Mouse (Mus musculus): ENCODE measurements at regions not wholly inside any gene's neighbourhood (a gene's known extent, or its start where the extent isn't known, plus 50 kb on each side); places are given as distances from the start of the nearest gene placed in this dataset.
A peak's percentile ranks its signal among the peaks of the same experiment; 100 is the strongest.

DNA sequence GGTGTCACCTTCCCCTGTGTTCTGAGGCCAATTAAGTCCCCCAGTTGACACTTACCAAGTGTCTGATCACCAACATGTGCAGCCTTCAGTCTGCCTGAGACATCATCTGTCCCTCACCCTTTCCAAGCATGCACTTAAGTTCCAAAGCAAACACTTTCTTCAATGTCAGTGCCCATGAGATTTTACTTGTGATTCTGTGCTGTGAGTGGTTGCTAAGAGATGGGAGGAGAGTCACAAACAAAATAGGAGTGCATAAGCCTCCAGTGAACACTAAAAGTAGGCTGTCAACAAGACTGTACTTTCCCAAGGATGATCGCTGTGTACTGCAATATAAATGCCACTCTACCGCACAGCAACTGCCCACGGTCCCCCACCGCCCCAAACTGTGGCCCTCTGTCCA is 431.0 kb upstream of the Atp11b start:
- H3K9ac ChIP-seq = no peak overlapping the region
- no peak overlapping the region for H3K4me2 ChIP-seq
- WGBS (ENCODE audit: insufficient replicate concordance) = 66% methylated on average over 4 of the region's 4 CpGs
- H3K27me3 ChIP-seq = no peaks in the 10 kb centered on the region
- ATAC-seq (ENCODE audit: insufficient read depth) = no peak
- H3K4me1 ChIP-seq (replicated peaks) = no peaks in the 10 kb centered on the region
- H3K36me3 ChIP-seq (replicated peaks) = no peaks in the 10 kb centered on the region
- no peaks in the 10 kb centered on the region for H3K9me3 ChIP-seq (replicated peaks)
- H3K27ac ChIP-seq (replicated peaks) = no peak overlapping the region
- no peak overlapping the region for H3K4me3 ChIP-seq (replicated peaks)

DNA sequence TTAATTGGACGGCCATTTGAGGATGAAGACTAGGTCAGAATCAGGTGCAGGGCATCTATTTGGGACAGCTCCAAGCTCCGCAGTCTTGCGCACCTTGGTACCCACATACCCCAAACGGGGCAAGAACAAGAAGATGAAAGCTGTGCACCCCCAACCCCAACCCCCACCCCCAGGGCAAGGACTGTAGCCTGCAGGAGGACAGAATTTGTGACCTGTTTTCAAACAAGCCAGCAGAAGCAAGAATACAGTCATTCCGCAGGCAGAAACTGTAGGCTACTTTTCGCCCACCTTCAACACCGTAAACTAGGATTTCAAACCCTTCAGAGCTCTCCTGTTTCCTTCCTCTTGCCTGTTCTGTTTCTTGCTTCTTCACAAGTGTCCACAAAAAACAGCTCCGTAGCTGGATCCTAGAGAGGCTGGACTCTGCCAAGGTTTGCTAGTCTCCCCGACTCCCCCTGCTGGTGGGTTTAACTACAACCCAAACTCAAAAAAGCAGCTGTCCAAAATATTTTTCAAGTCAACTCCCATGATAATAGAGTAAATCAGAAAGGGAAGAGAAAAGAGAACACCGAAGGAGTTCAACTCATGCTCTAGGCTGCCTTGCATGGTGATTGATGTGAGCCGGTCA is 430.3 kb upstream of the Atp11b start:
- 57% methylated on average over 11 of the region's 11 CpGs for WGBS (ENCODE audit: insufficient replicate concordance)
- no peak for ATAC-seq (ENCODE audit: insufficient read depth)
- Histone ChIP-seq H3K4me1 (replicated peaks) (no peaks in the 10 kb centered on the region), H3K4me3 (replicated peaks) (no peak overlapping the region), H3K4me2 (no peak overlapping the region), H3K9ac (no peak overlapping the region), H3K9me3 (replicated peaks) (no peaks in the 10 kb centered on the region), H3K27ac (replicated peaks) (no peak overlapping the region), H3K27me3 (no peaks in the 10 kb centered on the region), H3K36me3 (replicated peaks) (no peaks in the 10 kb centered on the region)

DNA sequence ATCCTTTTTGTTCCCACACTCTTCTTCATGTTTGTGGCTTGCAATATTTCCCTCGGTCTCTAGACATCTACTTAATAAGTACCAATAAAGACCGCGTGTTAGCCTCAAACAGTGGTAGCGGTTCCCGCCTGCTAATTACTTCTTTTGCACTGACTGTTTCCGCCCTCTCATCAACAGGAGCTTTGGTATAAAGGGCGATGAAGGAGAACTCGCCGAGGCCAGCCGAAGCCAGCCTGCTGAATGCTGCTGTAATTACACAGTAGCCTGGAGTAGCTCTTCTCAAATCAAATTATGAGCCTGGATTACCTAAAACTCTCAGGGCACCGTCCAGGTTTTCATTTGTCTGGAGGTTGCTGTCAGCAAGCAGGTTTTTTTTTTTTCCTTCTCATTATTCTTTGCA is 429.7 kb upstream of the Atp11b start:
- Histone ChIP-seq H3K36me3 (replicated peaks) (no peaks in the 10 kb centered on the region), H3K27ac (replicated peaks) (no peak overlapping the region), H3K4me2 (no peak overlapping the region), H3K27me3 (no peaks in the 10 kb centered on the region), H3K4me3 (replicated peaks) (no peak overlapping the region), H3K4me1 (replicated peaks) (no peaks in the 10 kb centered on the region), H3K9me3 (replicated peaks) (no peaks in the 10 kb centered on the region), H3K9ac (no peak overlapping the region)
- WGBS (ENCODE audit: insufficient replicate concordance) = 56% methylated on average over 11 of the region's 11 CpGs
- ATAC-seq (ENCODE audit: insufficient read depth) = no peak

DNA sequence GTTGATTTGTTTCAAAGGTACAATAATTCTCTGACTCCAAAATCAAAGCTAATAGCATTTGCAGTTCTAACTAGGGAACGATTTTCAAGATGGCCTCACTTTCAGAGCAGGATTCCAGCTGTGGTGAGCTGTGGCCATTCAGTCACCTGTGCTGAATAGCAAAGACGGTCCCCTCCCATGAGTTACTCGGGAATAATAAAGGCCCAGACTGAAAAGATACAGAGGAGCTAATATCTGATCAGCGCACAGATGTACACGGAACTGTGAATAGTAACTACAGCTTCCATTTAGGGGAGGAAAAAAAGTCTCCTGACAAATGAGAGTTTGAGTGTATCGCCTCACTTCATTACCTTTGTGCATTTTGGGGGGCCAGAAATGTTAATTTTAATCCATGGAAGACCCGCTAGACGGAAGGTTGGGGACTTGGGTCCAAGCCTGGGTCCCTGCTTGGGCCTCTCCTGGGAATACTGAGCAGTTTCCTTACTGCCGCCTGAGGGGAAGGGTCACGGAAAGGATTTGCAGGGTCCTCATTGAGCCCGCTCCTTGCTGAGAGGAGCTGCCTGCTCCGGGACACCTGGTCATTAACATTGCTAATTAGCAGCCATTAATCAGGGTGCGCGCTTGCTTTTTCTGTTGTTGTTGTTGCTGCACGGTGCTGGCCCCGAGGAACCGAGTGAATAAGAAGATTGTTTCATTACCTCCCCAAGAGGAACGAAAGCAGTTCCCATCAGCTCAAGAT is 421.2 kb upstream of the Atp11b start:
- Histone ChIP-seq H3K9ac (no peak overlapping the region), H3K4me3 (replicated peaks) (no peak overlapping the region), H3K36me3 (replicated peaks) (no peaks in the 10 kb centered on the region), H3K9me3 (replicated peaks) (no peaks in the 10 kb centered on the region), H3K4me1 (replicated peaks) (no peaks in the 10 kb centered on the region), H3K4me2 (no peak overlapping the region), H3K27me3 (peaks cover 3% of the 10 kb centered on the region; the same call in 1 of the 2 replicates), H3K27ac (replicated peaks) (no peak overlapping the region)
- ATAC-seq (ENCODE audit: insufficient read depth) = no peak
- WGBS (ENCODE audit: insufficient replicate concordance) = 22% methylated on average over 18 of the region's 18 CpGs

DNA sequence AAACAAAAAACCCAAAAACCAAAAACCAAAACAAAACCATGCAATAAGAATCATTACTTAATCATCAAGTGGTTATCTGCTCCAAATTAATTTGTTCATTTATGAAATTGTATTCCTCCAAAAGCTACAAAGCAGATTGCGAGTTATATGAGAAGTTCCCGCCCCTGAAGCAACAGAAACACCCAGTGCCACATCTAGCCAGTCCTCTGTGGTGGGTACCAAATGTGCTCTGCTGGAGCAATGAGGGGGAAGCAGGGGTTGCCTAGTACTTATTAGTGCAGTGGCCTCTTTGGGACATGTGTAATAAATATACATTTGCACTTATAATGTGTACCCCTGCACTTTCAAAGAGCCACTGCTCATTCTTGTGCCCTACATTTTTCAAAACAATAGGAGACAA is 419.9 kb upstream of the Atp11b start:
- no peaks in the 10 kb centered on the region for H3K4me1 ChIP-seq (replicated peaks)
- WGBS (ENCODE audit: insufficient replicate concordance) = 34% methylated on average over 2 of the region's 2 CpGs
- no peak for ATAC-seq (ENCODE audit: insufficient read depth)
- no peaks in the 10 kb centered on the region for H3K36me3 ChIP-seq (replicated peaks)
- no peak overlapping the region for H3K27ac ChIP-seq (replicated peaks)
- no peak overlapping the region for H3K9ac ChIP-seq
- no peak overlapping the region for H3K4me2 ChIP-seq
- H3K27me3 ChIP-seq = peaks cover 3% of the 10 kb centered on the region; the same call in 1 of the 2 replicates
- no peaks in the 10 kb centered on the region for H3K9me3 ChIP-seq (replicated peaks)
- H3K4me3 ChIP-seq (replicated peaks) = no peak overlapping the region

DNA sequence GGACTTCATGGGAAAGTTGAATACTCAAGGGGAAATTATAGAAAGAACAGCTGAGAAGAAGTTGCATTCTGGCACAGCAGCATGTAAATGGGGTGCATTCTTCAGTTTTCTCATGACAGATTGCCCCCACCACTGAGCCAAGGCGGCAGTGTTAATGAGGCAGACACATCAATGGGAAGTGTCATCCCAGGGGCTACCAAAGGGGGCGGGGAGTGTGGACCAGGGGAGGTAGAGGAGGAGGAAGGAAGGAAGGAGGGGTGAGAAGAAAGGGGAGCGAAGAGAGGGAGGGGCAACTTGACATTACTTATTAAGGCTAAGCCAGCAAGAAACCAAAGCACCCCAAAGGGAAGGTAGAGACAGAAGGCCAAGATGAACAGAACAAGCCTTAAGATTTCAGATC is 419.4 kb upstream of the Atp11b start:
- H3K27ac ChIP-seq (replicated peaks) = no peak overlapping the region
- 17% methylated on average over 3 of the region's 3 CpGs for WGBS (ENCODE audit: insufficient replicate concordance)
- no peak overlapping the region for H3K9ac ChIP-seq
- H3K4me3 ChIP-seq (replicated peaks) = no peak overlapping the region
- H3K36me3 ChIP-seq (replicated peaks) = no peaks in the 10 kb centered on the region
- H3K4me1 ChIP-seq (replicated peaks) = no peaks in the 10 kb centered on the region
- H3K9me3 ChIP-seq (replicated peaks) = no peaks in the 10 kb centered on the region
- H3K4me2 ChIP-seq = no peak overlapping the region
- ATAC-seq (ENCODE audit: insufficient read depth) = no peak
- peaks cover 3% of the 10 kb centered on the region; the same call in 1 of the 2 replicates for H3K27me3 ChIP-seq

GRCm38 (mm10) chr3:35335837-35336236 is 418.1 kb upstream of the Atp11b start:
- no peak for ATAC-seq (ENCODE audit: insufficient read depth)
- Histone ChIP-seq H3K4me1 (replicated peaks) (no peaks in the 10 kb centered on the region), H3K9ac (no peak overlapping the region), H3K4me3 (replicated peaks) (no peak overlapping the region), H3K27ac (replicated peaks) (no peak overlapping the region), H3K9me3 (replicated peaks) (no peaks in the 10 kb centered on the region), H3K4me2 (no peak overlapping the region), H3K36me3 (replicated peaks) (no peaks in the 10 kb centered on the region), H3K27me3 (peaks cover 3% of the 10 kb centered on the region; the same call in 1 of the 2 replicates)
- WGBS (ENCODE audit: insufficient replicate concordance) = 57% methylated on average over 5 of the region's 5 CpGs

- Histone ChIP-seq H3K4me3 (replicated peaks) (peak overlapping the region; percentile 38), H3K9me3 (replicated peaks) (no peaks in the 10 kb centered on the region), H3K27ac (replicated peaks) (no peak overlapping the region), H3K27me3 (no peaks in the 10 kb centered on the region; the same call in 1 of the 2 replicates), H3K36me3 (replicated peaks) (no peaks in the 10 kb centered on the region), H3K4me2 (peak overlapping the region; percentile 54), H3K4me1 (replicated peaks) (no peaks in the 10 kb centered on the region), H3K9ac (no peak overlapping the region)
- 5% methylated on average over 10 of the region's 10 CpGs for WGBS (ENCODE audit: insufficient replicate concordance)
- ATAC-seq (ENCODE audit: insufficient read depth) = no peak
These were observed 413.4 kb upstream of the Atp11b start for GRCm38 (mm10) chr3:35340525-35340924.

DNA sequence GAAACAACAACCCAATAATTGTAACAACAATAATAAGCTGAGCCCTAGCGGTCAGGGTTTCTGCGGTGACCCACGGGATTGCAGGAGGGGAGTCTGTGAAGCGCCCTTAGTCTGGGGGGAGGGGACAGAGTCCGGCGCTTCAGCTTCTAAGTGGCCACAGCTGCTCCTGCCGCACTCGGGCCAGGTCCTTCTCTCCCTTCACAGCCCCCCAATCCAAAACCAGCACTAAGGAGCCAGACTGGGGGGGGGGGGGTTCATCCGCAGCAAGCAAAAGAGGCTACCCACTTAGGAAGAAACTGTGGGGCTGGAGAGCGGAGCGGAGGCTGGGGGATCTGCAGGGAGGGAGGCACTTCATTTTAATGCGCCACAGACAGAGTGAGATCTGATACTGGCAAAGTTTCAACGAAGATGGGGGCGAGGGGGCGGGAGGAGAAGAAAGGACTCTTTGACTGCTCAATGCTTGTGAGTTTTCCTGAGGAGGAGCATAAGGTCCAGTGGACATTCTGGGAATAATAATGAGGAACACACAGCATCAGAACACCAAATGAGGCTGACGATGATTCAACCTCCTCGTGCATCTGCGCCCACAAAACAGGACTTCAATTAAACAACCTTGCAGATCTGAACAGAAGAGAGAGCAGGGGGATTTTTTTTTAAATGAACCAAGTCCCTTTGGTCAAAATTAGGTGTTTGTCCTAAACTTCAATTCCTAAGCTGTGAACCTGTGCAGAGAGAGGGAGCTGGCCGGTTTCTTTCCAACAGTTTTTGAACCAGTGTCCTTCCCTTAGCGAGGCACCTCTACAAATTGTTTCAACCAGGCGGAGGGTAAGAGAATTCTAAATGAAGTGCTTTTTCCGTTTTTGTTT is 412.7 kb upstream of the Atp11b start:
- Histone ChIP-seq H3K36me3 (replicated peaks) (no peaks in the 10 kb centered on the region), H3K27me3 (no peaks in the 10 kb centered on the region; the same call in 1 of the 2 replicates), H3K4me1 (replicated peaks) (no peaks in the 10 kb centered on the region), H3K9ac (no peak overlapping the region), H3K4me2 (peak overlapping the region; percentile 54), H3K27ac (replicated peaks) (no peak overlapping the region), H3K9me3 (replicated peaks) (no peaks in the 10 kb centered on the region), H3K4me3 (replicated peaks) (peak overlapping the region; percentile 38)
- WGBS (ENCODE audit: insufficient replicate concordance) = 2% methylated on average over 22 of the region's 22 CpGs
- no peak for ATAC-seq (ENCODE audit: insufficient read depth)

- WGBS (ENCODE audit: insufficient replicate concordance) = 10% methylated on average over 9 of the region's 9 CpGs
- ATAC-seq (ENCODE audit: insufficient read depth) = no peak
- H3K4me2 ChIP-seq = peak overlapping the region; percentile 54
- no peaks in the 10 kb centered on the region for H3K9me3 ChIP-seq (replicated peaks)
- no peaks in the 10 kb centered on the region for H3K36me3 ChIP-seq (replicated peaks)
- H3K27me3 ChIP-seq = no peaks in the 10 kb centered on the region; the same call in 1 of the 2 replicates
- H3K27ac ChIP-seq (replicated peaks) = no peak overlapping the region
- H3K4me3 ChIP-seq (replicated peaks) = no peak overlapping the region
- no peak overlapping the region for H3K9ac ChIP-seq
- H3K4me1 ChIP-seq (replicated peaks) = no peaks in the 10 kb centered on the region
These were observed 412.1 kb upstream of the Atp11b start for GRCm38 (mm10) chr3:35341840-35342239.

DNA sequence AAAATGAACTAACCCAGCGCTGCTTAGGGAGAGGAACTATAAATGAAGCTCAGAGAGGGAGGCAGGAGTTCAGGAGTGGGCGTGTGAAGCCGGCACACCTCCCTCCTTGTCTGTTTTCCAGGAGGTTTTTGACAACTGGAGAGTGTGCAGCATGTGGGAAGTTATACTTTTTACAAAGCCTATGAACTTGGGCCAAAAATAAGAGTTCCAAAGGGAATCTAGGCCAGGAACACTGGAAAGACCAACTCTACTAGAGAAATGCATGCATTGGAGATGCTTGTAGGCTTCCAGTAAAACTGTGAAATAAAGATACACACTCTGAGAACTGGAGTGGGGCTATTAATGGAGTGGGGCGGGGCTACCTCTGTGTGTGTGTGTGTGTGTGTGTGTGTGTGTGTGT is 411.3 kb upstream of the Atp11b start:
- Histone ChIP-seq H3K4me1 (replicated peaks) (no peaks in the 10 kb centered on the region), H3K9me3 (replicated peaks) (no peaks in the 10 kb centered on the region), H3K9ac (no peak overlapping the region), H3K27ac (replicated peaks) (no peak overlapping the region), H3K4me2 (no peak overlapping the region), H3K4me3 (replicated peaks) (no peak overlapping the region), H3K36me3 (replicated peaks) (no peaks in the 10 kb centered on the region), H3K27me3 (no peaks in the 10 kb centered on the region; the same call in 1 of the 2 replicates)
- no peak for ATAC-seq (ENCODE audit: insufficient read depth)
- 35% methylated on average over 4 of the region's 4 CpGs for WGBS (ENCODE audit: insufficient replicate concordance)

Measured in liver, embryonic 15.5 days (tissue).